Mouse (Mus musculus): ENCODE measurements around the gene Tdrkh. TPM values are rescaled to one million over a fixed set of nuclear protein-coding genes. Genes with fewer than 3 reads are reported as not detected.

Gene Tdrkh
- total and polyA plus RNA-seq, 2 experiments from 2014 or later: 13.6 to 49.2 TPM

- Histone ChIP-seq H3K4me3 (ENCODE audit: low read depth, low read length) (no peak overlapping the region), H3K4me2 (ENCODE audit: low read depth) (no peak overlapping the region), H3K4me1 (ENCODE audit: insufficient read depth) (no peaks in the 10 kb centered on the region), H3K9ac (no peak overlapping the region), H3K27me3 (ENCODE audit: insufficient read depth, low read length) (no peaks in the 10 kb centered on the region), H3K36me3 (ENCODE audit: insufficient read depth) (no peaks in the 10 kb centered on the region), H3K27ac (ENCODE audit: low read depth, low read length) (no peak overlapping the region), H3K9me3 (ENCODE audit: low read length) (no peaks in the 10 kb centered on the region)
- no peak for DNase-seq
- ATAC-seq: no peak
- no peak for TF ChIP-seq CTCF (IDR thresholded peaks at IDR 0.05; ENCODE audit: low read depth)
- WGBS: 82% methylated on average over 5 of the region's 5 CpGs
These were observed 25.0 kb upstream of the Tdrkh start for GRCm38 (mm10) chr3:94388047-94388446.

- H3K4me2 ChIP-seq (ENCODE audit: low read depth): no peak overlapping the region
- no peaks in the 10 kb centered on the region for H3K4me1 ChIP-seq (ENCODE audit: insufficient read depth)
- H3K27me3 ChIP-seq (ENCODE audit: insufficient read depth, low read length): no peaks in the 10 kb centered on the region
- DNase-seq: no peak
- no peak for ATAC-seq
- 97% methylated on average over 16 of the region's 16 CpGs for WGBS
- H3K9ac ChIP-seq: no peak overlapping the region
- no peak overlapping the region for H3K4me3 ChIP-seq (ENCODE audit: low read depth, low read length)
- H3K27ac ChIP-seq (ENCODE audit: low read depth, low read length): no peak overlapping the region
- H3K36me3 ChIP-seq (ENCODE audit: insufficient read depth): no peaks in the 10 kb centered on the region
- H3K9me3 ChIP-seq (ENCODE audit: low read length): no peaks in the 10 kb centered on the region
- no peak for TF ChIP-seq CTCF (IDR thresholded peaks at IDR 0.05; ENCODE audit: low read depth)
These were observed 23.7 kb upstream of the Tdrkh start for GRCm38 (mm10) chr3:94389420-94389819.

- WGBS: 73% methylated on average over 5 of the region's 5 CpGs
- TF ChIP-seq CTCF (IDR thresholded peaks at IDR 0.05; ENCODE audit: low read depth): no peak
- no peak for ATAC-seq
- Histone ChIP-seq H3K4me1 (ENCODE audit: insufficient read depth) (no peaks in the 10 kb centered on the region), H3K9me3 (ENCODE audit: low read length) (no peaks in the 10 kb centered on the region), H3K27ac (ENCODE audit: low read depth, low read length) (no peak overlapping the region), H3K9ac (no peak overlapping the region), H3K27me3 (ENCODE audit: insufficient read depth, low read length) (no peaks in the 10 kb centered on the region), H3K36me3 (ENCODE audit: insufficient read depth) (no peaks in the 10 kb centered on the region), H3K4me3 (ENCODE audit: low read depth, low read length) (no peak overlapping the region), H3K4me2 (ENCODE audit: low read depth) (no peak overlapping the region)
- no peak for DNase-seq
These were observed 22.1 kb upstream of the Tdrkh start for GRCm38 (mm10) chr3:94391001-94391400.

DNA sequence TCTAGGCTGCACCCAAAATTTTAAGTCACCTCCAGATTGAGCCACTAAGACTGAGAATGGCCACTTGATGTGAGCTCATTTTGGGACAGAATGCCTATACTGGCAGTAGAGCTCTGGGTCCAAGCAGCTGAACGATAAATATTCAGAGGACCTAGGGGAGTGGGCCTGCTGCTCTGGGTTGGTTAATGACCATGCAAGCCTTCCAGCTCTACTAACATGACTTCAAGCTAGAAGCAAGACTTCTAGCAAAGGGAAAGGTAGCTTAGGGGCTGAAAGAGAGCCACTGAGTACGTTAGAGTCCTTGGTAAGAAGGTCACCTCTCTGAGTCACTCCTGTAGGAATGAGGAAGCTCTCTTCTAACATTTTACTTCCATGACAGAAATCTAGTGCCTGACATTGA, 20.9 kb upstream of the Tdrkh start:
- WGBS: 83% methylated on average over 2 of the region's 2 CpGs
- ATAC-seq (no peak), DNase-seq (no peak)
- no peaks in the 10 kb centered on the region for H3K36me3 ChIP-seq (ENCODE audit: insufficient read depth)
- H3K9ac ChIP-seq: no peak overlapping the region
- H3K4me1 ChIP-seq (ENCODE audit: insufficient read depth): no peaks in the 10 kb centered on the region
- H3K27ac ChIP-seq (ENCODE audit: low read depth, low read length): no peak overlapping the region
- no peak for TF ChIP-seq CTCF (IDR thresholded peaks at IDR 0.05; ENCODE audit: low read depth)
- no peaks in the 10 kb centered on the region for H3K27me3 ChIP-seq (ENCODE audit: insufficient read depth, low read length)
- no peak overlapping the region for H3K4me3 ChIP-seq (ENCODE audit: low read depth, low read length)
- H3K9me3 ChIP-seq (ENCODE audit: low read length): no peaks in the 10 kb centered on the region
- no peak overlapping the region for H3K4me2 ChIP-seq (ENCODE audit: low read depth)

GRCm38 (mm10) chr3:94393049-94393448, 20.0 kb upstream of the Tdrkh start:
- no peaks in the 10 kb centered on the region for H3K9me3 ChIP-seq (ENCODE audit: low read length)
- H3K4me3 ChIP-seq (ENCODE audit: low read depth, low read length): no peak overlapping the region
- no peak for DNase-seq
- TF ChIP-seq CTCF (IDR thresholded peaks at IDR 0.05; ENCODE audit: low read depth): no peak
- H3K36me3 ChIP-seq (ENCODE audit: insufficient read depth): no peaks in the 10 kb centered on the region
- WGBS: 66% methylated on average over 4 of the region's 4 CpGs
- H3K4me1 ChIP-seq (ENCODE audit: insufficient read depth): no peaks in the 10 kb centered on the region
- no peak overlapping the region for H3K27ac ChIP-seq (ENCODE audit: low read depth, low read length)
- no peak overlapping the region for H3K4me2 ChIP-seq (ENCODE audit: low read depth)
- H3K9ac ChIP-seq: no peak overlapping the region
- no peaks in the 10 kb centered on the region for H3K27me3 ChIP-seq (ENCODE audit: insufficient read depth, low read length)
- ATAC-seq: no peak

GRCm38 (mm10) chr3:94396336-94396735, 16.7 kb upstream of the Tdrkh start:
- Histone ChIP-seq H3K27me3 (ENCODE audit: insufficient read depth, low read length) (no peaks in the 10 kb centered on the region), H3K9me3 (ENCODE audit: low read length) (no peaks in the 10 kb centered on the region), H3K4me1 (ENCODE audit: insufficient read depth) (0 out of 2 replicates have a peak, but pooled peaks cover 5% of the 10 kb centered on the region), H3K27ac (ENCODE audit: low read depth, low read length) (no peak overlapping the region), H3K4me3 (ENCODE audit: low read depth, low read length) (no peak overlapping the region), H3K9ac (no peak overlapping the region), H3K4me2 (ENCODE audit: low read depth) (no peak overlapping the region), H3K36me3 (ENCODE audit: insufficient read depth) (no peaks in the 10 kb centered on the region)
- WGBS: 75% methylated on average over 1 of the region's 1 CpGs
- DNase-seq (no peak), ATAC-seq (no peak)
- TF ChIP-seq CTCF (IDR thresholded peaks at IDR 0.05; ENCODE audit: low read depth): no peak

GRCm38 (mm10) chr3:94396851-94397250, 16.2 kb upstream of the Tdrkh start:
- WGBS: 83% methylated on average over 4 of the region's 4 CpGs
- no peak overlapping the region for H3K4me2 ChIP-seq (ENCODE audit: low read depth)
- no peak overlapping the region for H3K27ac ChIP-seq (ENCODE audit: low read depth, low read length)
- H3K27me3 ChIP-seq (ENCODE audit: insufficient read depth, low read length): no peaks in the 10 kb centered on the region
- ATAC-seq (no peak), DNase-seq (no peak)
- no peak for TF ChIP-seq CTCF (IDR thresholded peaks at IDR 0.05; ENCODE audit: low read depth)
- no peak overlapping the region for H3K4me3 ChIP-seq (ENCODE audit: low read depth, low read length)
- H3K9me3 ChIP-seq (ENCODE audit: low read length): no peaks in the 10 kb centered on the region
- no peak overlapping the region for H3K9ac ChIP-seq
- H3K36me3 ChIP-seq (ENCODE audit: insufficient read depth): no peaks in the 10 kb centered on the region
- 0 out of 2 replicates have a peak, but pooled peaks cover 5% of the 10 kb centered on the region for H3K4me1 ChIP-seq (ENCODE audit: insufficient read depth)
